Mouse (Mus musculus) heart, postnatal 10 days (tissue): ENCODE data around the gene Gimap9. TPM values are rescaled to one million over a fixed set of nuclear protein-coding genes. Genes with fewer than 3 reads are reported as not detected.
"Not testable (repeated sequence)": the region's sequence is repeated elsewhere in the genome, so short reads cannot be mapped to it uniquely, and the experiment has no call there.

Experiments used
- DNase-seq, 2 experiments: peaks; one replicate each; pipeline ENCODE4 v3.0.0; 2021
- intact Hi-C: fragments of 180-260 bp; cut with DNase I; formaldehyde crosslinking; loops from one replicate; pipeline ENCODE4 v1.15.1; 2025
- total RNA-seq, 2 experiments: library from RNA; stranded (reverse); gene quantifications; 2 replicates each; pipeline ENCODE4 v1.2.3; 2021

The Gimap9 gene
- total RNA-seq, 2 experiments from 2014 or later = 6.0 to 7.5 TPM

GRCm38 (mm10) chr6:48650041-48650440 lies 25.9 kb upstream of the Gimap9 start:
- intact Hi-C loops = no loop called here
- DNase-seq = no peak

GRCm38 (mm10) chr6:48658721-48659120 lies 17.2 kb upstream of the Gimap9 start:
- DNase-seq = no peak
- intact Hi-C loops = loop anchor here (1.0 kb wide), 1 partner anchor 32 kb away; no protein-coding TSS in a partner anchor

- DNase-seq = no peak
- intact Hi-C loops = no loop called here
Observed at GRCm38 (mm10) chr6:48664750-48665149, 11.2 kb upstream of the Gimap9 start.

GRCm38 (mm10) chr6:48665471-48665870 lies 10.5 kb upstream of the Gimap9 start:
- intact Hi-C loops = no loop called here
- no peak for DNase-seq

GRCm38 (mm10) chr6:48666159-48666586 lies 9.8 kb upstream of the Gimap9 start:
- no peak for DNase-seq
- intact Hi-C loops = no loop called here

- DNase-seq = no peak
- intact Hi-C loops = no loop called here
Observed at GRCm38 (mm10) chr6:48668022-48668421, 7.9 kb upstream of the Gimap9 start.

GRCm38 (mm10) chr6:48669446-48669969 lies 6.4 kb upstream of the Gimap9 start:
- DNase-seq = no peak
- intact Hi-C loops = no loop called here

- no peak for DNase-seq
- intact Hi-C loops = no loop called here
Observed at GRCm38 (mm10) chr6:48674291-48675058, 1.5 kb upstream of the Gimap9 start.

GRCm38 (mm10) chr6:48675400-48675930 lies 464 bp upstream of the Gimap9 start:
- intact Hi-C loops = no loop called here
- no peak for DNase-seq

GRCm38 (mm10) chr6:48676860-48677415 lies 1.0 kb downstream of the Gimap9 start:
- intact Hi-C loops = no loop called here
- no peak for DNase-seq

GRCm38 (mm10) chr6:48677492-48678345 lies 1.8 kb downstream of the Gimap9 start:
- intact Hi-C loops = no loop called here
- DNase-seq = no peak

GRCm38 (mm10) chr6:48678391-48678790 lies 2.5 kb downstream of the Gimap9 start:
- intact Hi-C loops = no loop called here
- DNase-seq = no peak

- DNase-seq = no peak
- intact Hi-C loops = loop anchor here (5.0 kb wide), 1 partner anchor 32 kb away; the partner anchor contains the start of gene Gimap8
Observed at GRCm38 (mm10) chr6:48679701-48680100, 3.8 kb downstream of the Gimap9 start.

- DNase-seq = no peak
- intact Hi-C loops = loop anchor here (5.0 kb wide), 1 partner anchor 33 kb away; the partner anchor contains the start of gene Gimap8
Observed at GRCm38 (mm10) chr6:48680421-48680820, 4.5 kb downstream of the Gimap9 start.

GRCm38 (mm10) chr6:48681472-48682090 lies 5.7 kb downstream of the Gimap9 start:
- DNase-seq = no peak
- intact Hi-C loops = loop anchor here (5.0 kb wide), 1 partner anchor 34 kb away; the partner anchor contains the start of gene Gimap8

- no peak for DNase-seq
- intact Hi-C loops = loop anchor here (5.0 kb wide), 1 partner anchor 35 kb away; the partner anchor contains the start of gene Gimap8
Observed at GRCm38 (mm10) chr6:48682271-48682670, 6.3 kb downstream of the Gimap9 start.

GRCm38 (mm10) chr6:48683263-48683821 lies 7.4 kb downstream of the Gimap9 start:
- not testable (repeated sequence) for DNase-seq
- intact Hi-C loops = loop anchor here (5.0 kb wide), 1 partner anchor 36 kb away; the partner anchor contains the start of gene Gimap8

GRCm38 (mm10) chr6:48684319-48684718 lies 8.4 kb downstream of the Gimap9 start, which contains the start of gene Gimap4:
Gimap4 (plus strand) TSS chr6:48684549.
- no peak for DNase-seq
- intact Hi-C loops = loop anchor here (2.0 to 5.0 kb wide), 2 partner anchors 37 to 62 kb away; partner anchors contain the start of genes Gimap5 and Gimap8

GRCm38 (mm10) chr6:48684806-48685205 lies 8.9 kb downstream of the Gimap9 start:
- DNase-seq = no peak
- intact Hi-C loops = loop anchor here (2.0 to 5.0 kb wide), 2 partner anchors 38 to 62 kb away; partner anchors contain the start of genes Gimap5 and Gimap8
